Mouse (Mus musculus) liver, embryonic 14.5 days (tissue): ENCODE measurements around the gene Apobec4.

Experiments
- CTCF ChIP-seq: IDR thresholded peaks from 2 replicates; pipeline ENCODE4 v1.5.1; 2016; ENCODE audit warnings: antibody characterized with exemption, low read depth, control low read depth
- EP300 ChIP-seq: IDR thresholded peaks from 2 replicates; pipeline ENCODE4 v1.6.1; 2016; ENCODE audit warnings: antibody characterized with exemption, low read depth

DNA sequence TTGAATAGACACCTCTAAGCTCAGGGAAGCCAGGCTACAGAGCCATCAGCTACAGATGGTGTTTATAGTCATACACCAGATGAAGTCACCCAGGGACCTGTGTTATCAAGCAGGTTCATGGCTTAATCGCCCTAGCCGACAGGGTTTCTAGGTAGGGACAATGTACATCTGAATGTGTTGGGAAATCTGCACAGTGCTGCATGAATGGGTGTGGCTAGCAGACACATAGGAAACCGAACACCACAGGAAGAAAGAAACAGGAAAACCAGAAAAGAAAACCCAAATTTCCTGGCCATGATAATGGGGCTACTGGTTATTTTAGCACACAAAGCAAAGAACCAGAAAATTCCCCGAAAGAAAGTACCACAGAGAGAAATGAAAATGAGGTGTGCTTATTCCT, 29.4 kb upstream of the Apobec4 start:
- TF ChIP-seq CTCF (no peak), EP300 (no peak)
